Mouse (Mus musculus): ENCODE results near the gene A430033K04Rik. TPM values are rescaled to one million over a fixed set of nuclear protein-coding genes. Genes with fewer than 3 reads are reported as not detected.

Gene A430033K04Rik
- total RNA-seq, 2 experiments from 2014 or later = 15.3 to 16.0 TPM

DNA sequence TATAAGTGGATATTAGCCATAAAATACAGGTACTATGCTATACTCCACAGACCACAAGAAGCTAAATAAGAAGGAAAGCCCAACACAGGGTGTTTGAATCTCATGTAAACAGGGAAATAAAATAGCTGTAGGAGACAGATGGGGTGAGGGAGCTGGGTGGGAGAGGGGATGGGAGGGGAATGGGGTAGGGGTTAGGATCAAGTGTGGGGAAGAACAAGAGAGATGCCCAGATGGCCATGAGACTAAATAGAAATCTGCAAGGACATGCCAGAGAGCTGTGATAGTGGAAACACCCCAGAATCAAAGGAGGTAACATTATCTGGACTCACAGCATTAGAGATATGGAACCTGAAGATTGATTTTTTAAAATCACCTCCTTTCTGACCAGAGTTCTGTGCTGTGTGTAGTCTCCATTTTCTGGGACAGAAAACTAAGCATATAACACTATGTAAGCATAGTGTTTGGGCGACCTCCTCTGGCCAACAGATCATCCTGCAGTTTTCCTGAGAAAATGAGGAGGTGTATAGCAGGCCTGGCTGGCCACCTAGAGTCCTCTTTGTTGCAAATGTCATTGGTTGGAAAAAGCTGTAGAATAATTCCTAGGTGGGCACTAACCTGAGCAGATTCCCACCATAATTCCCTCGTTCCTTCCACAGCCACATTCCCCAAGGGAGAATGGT is 34.0 kb downstream of the A430033K04Rik start:
- peak; percentile 85 for TF ChIP-seq CTCF (IDR thresholded peaks at IDR 0.05)
- Histone ChIP-seq H3K27ac (no peak overlapping the region), H3K4me3 (no peak overlapping the region)
- DNase-seq (ENCODE audit: extremely low spot score in 1 of 2, low spot score in 2 of 2) = peak; percentile 26 to 33
- intact Hi-C loops (cut with DNase I) = no loop called here

DNA sequence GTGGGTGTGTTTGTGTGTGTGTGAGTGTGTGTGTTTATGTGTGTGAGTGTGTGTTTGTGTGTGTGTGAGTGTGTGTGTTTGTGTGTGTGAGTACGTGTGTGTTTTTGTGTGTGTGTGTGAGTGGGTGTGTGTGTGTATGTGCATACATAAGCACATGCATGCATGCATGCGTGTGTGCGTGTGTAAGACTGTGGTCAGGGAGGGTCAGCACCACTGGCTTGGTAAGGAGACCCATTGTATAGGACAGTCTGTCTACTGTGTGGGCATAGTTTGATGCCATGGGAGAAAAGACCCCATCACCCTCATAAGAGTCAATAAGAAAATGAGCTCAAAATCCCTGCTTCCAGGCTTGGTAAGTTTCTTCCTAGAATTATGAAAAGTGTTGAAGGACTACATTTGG is 34.7 kb downstream of the A430033K04Rik start:
- TF ChIP-seq CTCF (IDR thresholded peaks at IDR 0.05) = no peak
- intact Hi-C loops (cut with DNase I) = no loop called here
- Histone ChIP-seq H3K27ac (no peak overlapping the region), H3K4me3 (no peak overlapping the region)
- DNase-seq (ENCODE audit: extremely low spot score in 1 of 2, low spot score in 2 of 2) = no peak

DNA sequence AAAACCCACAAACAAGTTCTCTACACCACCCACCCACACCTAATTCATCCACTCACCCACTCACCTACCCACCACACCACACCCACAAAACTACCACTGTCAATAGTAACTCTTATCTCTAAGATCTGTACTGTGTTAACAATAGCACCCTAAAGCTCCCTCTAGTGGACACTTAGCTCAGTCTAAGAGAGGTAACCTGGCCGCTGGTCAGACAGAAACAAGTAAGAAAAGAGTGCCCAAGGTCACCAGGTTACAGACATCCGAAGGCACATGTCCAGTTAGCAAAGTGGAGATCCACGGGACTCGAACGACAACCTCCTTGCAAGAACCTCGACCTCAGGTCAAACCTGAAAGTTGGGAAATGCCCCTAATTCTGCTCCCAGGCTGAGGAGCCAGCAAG is 35.2 kb downstream of the A430033K04Rik start:
- Histone ChIP-seq H3K4me3 (no peak overlapping the region), H3K27ac (no peak overlapping the region)
- peak; percentile 14 to 30 for DNase-seq (ENCODE audit: extremely low spot score in 1 of 2, low spot score in 2 of 2)
- intact Hi-C loops (cut with DNase I) = no loop called here
- TF ChIP-seq CTCF (IDR thresholded peaks at IDR 0.05) = peak; percentile 74

DNA sequence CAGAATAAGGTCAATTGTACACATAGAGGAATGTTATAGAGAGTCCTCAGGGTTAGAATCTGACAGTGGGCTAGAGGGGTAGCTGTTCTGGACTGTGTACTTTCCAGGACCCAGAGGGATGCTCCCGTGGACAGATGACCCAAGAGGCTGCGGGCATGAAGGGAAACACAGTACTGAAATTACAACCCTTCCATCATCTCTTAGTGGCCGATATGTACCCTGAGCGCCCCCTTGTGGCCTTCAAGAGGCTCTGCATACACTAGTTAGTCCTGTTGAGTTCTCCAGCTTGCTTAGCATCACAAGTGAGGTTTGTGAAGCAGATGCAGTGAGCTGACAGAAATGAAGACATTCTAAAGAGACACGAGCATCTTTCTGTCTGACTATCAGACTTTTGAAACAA is 36.3 kb downstream of the A430033K04Rik start:
- intact Hi-C loops (cut with DNase I) = no loop called here
- TF ChIP-seq CTCF (IDR thresholded peaks at IDR 0.05) = peak; percentile 80
- Histone ChIP-seq H3K27ac (no peak overlapping the region), H3K4me3 (no peak overlapping the region)
- peak; percentile 17 to 33 for DNase-seq (ENCODE audit: extremely low spot score in 1 of 2, low spot score in 2 of 2)

DNA sequence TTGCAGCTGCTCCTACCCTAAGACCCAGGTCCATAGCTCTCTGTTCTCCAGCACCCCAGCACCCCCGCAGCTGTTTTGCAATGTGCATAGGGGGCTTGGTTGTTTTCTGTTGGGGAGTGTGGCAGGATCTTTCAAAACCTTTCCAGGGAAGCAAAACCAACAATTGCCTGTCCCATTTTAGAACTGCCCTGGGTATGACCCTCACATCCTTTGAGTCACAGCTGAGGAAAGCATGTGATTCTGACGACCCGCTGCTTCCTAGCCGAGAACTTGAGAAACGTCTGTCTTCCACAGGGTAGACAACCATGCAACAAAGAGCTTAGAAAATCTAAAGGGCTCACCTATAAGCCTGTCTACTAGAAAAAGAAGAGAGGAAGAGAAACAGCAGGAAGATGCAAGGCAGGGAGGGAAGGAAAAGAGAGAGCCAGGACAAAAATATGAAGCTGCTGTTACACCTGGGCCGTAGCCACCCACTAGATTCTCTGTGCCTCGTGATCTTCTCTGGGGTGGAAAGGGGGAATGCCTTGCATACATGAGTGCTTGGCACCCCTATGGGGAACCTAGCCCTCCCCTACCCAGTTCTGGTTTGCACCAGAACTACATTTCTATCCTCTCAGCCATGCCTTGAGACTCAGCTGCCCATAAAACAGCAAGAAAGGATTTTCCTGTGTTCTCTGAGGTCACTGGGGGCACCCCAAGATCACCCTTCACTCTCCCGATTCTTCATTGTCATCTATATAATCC is 60.5 kb downstream of the A430033K04Rik start:
- DNase-seq (ENCODE audit: extremely low spot score in 1 of 2, low spot score in 2 of 2) = no peak
- intact Hi-C loops (cut with DNase I) = no loop called here
- H3K4me3 ChIP-seq = no peak overlapping the region
- H3K27ac ChIP-seq = no peak overlapping the region
- TF ChIP-seq CTCF (IDR thresholded peaks at IDR 0.05) = no peak

DNA sequence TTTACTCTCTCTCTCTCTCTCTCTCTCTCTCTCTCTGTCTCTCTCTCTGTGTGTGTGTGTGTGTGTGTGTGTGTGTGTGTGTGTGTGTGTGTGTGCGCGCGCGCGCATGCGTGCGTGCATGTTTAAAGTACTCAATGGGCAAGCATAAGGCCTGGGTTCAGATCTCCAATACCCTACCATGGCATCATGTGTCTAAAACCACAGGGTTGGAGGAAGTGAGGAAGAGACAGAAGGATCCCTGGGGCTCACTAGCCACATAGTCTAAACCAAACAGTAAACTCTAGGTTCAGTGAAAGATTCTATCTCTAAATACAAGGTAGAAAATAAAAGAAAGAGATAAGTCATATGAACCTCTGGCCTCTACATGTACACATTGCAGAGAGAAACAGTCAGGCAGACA is 61.2 kb downstream of the A430033K04Rik start:
- intact Hi-C loops (cut with DNase I) = no loop called here
- Histone ChIP-seq H3K4me3 (no peak overlapping the region), H3K27ac (no peak overlapping the region)
- TF ChIP-seq CTCF (IDR thresholded peaks at IDR 0.05) = no peak
- DNase-seq (ENCODE audit: extremely low spot score in 1 of 2, low spot score in 2 of 2) = no peak

DNA sequence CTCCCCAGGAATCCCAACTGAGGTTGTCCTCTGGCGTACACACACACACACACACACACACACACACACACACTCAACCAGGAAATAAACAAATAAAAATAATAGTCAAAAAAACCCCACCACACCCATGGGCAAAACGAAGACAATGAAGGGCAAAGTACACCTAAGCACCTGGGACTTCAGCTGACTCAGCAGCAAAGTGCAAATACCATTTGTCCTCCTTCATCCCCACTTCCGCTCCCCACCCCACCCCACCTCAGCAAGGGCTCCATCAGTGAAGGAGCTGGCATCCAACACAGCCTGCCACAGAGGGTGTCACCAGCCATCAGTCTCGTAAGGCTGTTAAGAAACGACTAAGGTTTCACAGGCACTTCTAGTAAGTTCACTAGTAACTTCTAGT is 64.8 kb downstream of the A430033K04Rik start:
- Histone ChIP-seq H3K4me3 (no peak overlapping the region), H3K27ac (no peak overlapping the region)
- no peak for TF ChIP-seq CTCF (IDR thresholded peaks at IDR 0.05)
- DNase-seq (ENCODE audit: extremely low spot score in 1 of 2, low spot score in 2 of 2) = no peak
- intact Hi-C loops (cut with DNase I) = no loop called here

DNA sequence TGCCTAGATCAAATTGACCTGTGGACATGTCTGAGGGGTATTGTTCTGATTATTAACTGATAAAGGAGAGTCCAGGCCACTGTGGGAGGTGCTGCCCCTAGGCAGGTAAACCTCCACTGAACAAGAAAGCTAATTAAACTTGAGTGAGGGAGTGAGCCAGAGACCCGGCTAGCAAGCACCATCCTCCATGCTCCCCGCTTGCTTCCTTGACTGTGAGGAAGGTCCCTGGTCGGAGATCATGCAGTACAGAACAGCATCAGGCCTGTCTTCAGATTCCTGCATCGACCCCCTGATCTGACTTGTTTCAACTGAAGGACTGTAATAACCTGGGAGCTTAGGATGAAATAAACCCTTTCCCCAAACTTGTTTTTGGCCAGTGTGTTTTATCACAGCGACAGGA is 66.6 kb downstream of the A430033K04Rik start:
- intact Hi-C loops (cut with DNase I) = no loop called here
- TF ChIP-seq CTCF (IDR thresholded peaks at IDR 0.05) = no peak
- DNase-seq (ENCODE audit: extremely low spot score in 1 of 2, low spot score in 2 of 2) = no peak
- H3K27ac ChIP-seq = no peak overlapping the region
- no peak overlapping the region for H3K4me3 ChIP-seq

DNA sequence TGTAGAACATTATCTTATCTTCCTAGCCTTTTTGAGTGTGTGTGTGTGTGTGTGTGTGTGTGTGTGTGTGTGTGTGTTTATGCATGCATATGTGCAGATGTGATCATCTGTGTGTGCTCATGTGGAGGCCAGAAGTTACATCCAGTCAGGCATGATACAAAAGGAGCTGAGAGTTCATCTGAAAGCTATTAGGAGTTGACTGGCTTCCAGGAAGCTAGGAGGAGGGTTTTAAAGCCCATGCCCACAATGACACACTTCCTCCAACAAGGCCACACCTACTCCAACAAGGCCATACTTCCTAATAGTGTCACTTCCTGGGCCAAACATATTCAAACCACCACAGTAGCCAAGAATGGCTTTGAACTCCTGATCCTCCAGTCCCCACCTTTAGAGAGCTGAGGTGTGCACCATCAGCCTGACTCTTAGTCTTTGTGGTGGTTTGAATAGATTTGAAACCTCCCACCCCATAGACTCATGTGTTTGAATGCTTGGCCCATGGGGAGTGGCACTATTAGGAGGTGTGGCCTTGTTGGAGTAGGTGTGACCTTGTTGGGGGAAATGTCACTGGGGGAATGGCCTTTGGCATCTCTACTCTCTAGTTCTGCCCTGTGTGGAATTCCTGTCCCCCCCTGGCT is 70.4 kb downstream of the A430033K04Rik start:
- Histone ChIP-seq H3K27ac (no peak overlapping the region), H3K4me3 (no peak overlapping the region)
- intact Hi-C loops (cut with DNase I) = no loop called here
- DNase-seq (ENCODE audit: extremely low spot score in 1 of 2, low spot score in 2 of 2) = no peak
- TF ChIP-seq CTCF (IDR thresholded peaks at IDR 0.05) = no peak

DNA sequence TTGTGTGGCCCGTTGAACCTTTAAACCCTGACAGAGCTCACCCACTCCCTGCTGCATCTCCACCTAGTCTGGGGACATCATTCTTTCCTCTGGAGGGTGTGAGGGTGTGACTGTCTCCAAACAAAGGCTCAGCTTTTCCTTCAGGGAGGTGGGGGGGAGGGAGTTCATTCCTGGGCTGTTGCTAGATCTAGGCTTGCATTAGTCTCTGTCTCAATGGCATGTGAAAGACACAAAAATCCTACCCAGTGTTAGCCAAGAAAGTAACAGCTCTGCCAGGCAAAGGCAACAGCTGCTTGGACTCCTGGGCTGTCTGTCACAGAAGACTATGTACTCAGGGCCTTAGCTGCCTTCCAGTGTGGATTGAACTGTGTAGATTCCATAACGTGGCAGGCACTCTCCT is 71.4 kb downstream of the A430033K04Rik start:
- DNase-seq (ENCODE audit: extremely low spot score in 1 of 2, low spot score in 2 of 2) = no peak

DNA sequence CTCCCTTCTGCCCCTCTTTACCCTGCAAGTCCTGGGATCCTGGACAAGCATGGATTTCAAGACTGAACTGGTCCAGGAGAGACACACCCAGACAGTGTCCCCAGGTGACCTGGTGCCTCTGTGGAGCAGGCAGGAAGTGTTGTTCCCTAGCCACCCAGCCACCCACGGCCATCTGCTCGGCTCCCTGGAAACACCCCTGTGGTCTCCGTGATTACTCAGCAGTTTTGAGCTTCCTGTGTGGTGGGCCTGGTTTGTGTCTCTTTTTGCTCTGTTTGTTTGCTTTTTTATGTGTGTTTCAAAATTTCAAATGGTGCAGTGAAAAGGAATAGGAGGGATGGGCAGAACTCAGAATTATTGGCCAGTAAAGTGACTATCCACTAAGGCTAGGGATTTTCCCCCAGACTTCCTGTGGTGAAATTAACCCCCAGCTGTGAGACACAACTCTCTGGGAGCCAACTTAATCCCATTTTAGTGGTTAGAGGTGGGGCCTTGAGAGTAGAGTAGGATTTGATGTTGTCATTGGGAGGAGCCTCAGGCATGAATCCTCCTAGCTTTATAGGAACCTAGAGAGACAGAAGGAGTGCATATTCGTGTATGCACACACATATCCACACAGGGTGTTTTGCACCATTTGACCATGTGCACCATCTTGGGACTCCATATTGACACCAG is 72.0 kb downstream of the A430033K04Rik start:
- Histone ChIP-seq H3K4me3 (no peak overlapping the region), H3K27ac (no peak overlapping the region)
- TF ChIP-seq CTCF (IDR thresholded peaks at IDR 0.05) = no peak
- intact Hi-C loops (cut with DNase I) = no loop called here
- DNase-seq (ENCODE audit: extremely low spot score in 1 of 2, low spot score in 2 of 2) = peak in 1 of 2 experiments; percentile 37

More for the DNA sequence above, 71.4 kb downstream of the A430033K04Rik start:
- TF ChIP-seq CTCF (IDR thresholded peaks at IDR 0.05) = no peak
- intact Hi-C loops (cut with DNase I) = no loop called here
- Histone ChIP-seq H3K4me3 (no peak overlapping the region), H3K27ac (no peak overlapping the region)

DNA sequence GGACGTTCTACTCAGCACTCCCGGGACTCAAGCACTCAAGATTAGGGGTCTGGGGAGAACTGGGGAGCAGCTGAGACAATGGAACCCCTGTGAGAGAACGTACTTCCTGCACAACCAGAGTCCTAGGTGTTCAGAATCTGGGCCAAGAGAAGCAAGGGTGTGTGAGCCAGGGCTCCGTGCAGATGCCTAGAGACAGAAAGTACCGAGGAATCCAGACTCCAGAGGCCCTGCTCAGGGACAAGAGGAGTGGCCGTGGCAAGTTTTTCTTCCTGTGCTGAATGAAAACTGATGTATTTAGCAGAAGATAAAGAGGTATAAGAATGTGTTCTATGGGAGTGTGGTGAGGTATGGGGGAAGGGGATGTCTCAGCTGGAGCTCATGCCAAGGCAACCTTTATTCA is 74.8 kb downstream of the A430033K04Rik start:
- intact Hi-C loops (cut with DNase I) = no loop called here
- Histone ChIP-seq H3K4me3 (no peak overlapping the region), H3K27ac (no peak overlapping the region)
- DNase-seq (ENCODE audit: extremely low spot score in 1 of 2, low spot score in 2 of 2) = no peak
- no peak for TF ChIP-seq CTCF (IDR thresholded peaks at IDR 0.05)

Small RNAs within 50 kb of the gene (microRNA-seq; reads per million reads assigned to microRNA genes)
- gene Gm24082 = 0 reads per million in 2 experiments

Other genes with a start within 250 kb of the A430033K04Rik start
- gene Zfp157, start 181.4 kb upstream of the A430033K04Rik start, total RNA-seq (2021) = 10 to 100 TPM; 17.7 to 23.5 TPM
- gene 1700123K08Rik, start 58.1 kb upstream of the A430033K04Rik start, total RNA-seq (2021) = not detected
- gene Zfp68, start 3.1 kb upstream of the A430033K04Rik start, total RNA-seq (2021) = 10 to 100 TPM; 28.7 to 29.7 TPM
- gene Fam20c, start 131.7 kb downstream of the A430033K04Rik start, total RNA-seq (2021) = 10 to 100 TPM; 33.2 to 37.4 TPM
- gene Gm5294, start 197.2 kb downstream of the A430033K04Rik start, total RNA-seq (2021) = not detected